In the genomic region with DNA sequence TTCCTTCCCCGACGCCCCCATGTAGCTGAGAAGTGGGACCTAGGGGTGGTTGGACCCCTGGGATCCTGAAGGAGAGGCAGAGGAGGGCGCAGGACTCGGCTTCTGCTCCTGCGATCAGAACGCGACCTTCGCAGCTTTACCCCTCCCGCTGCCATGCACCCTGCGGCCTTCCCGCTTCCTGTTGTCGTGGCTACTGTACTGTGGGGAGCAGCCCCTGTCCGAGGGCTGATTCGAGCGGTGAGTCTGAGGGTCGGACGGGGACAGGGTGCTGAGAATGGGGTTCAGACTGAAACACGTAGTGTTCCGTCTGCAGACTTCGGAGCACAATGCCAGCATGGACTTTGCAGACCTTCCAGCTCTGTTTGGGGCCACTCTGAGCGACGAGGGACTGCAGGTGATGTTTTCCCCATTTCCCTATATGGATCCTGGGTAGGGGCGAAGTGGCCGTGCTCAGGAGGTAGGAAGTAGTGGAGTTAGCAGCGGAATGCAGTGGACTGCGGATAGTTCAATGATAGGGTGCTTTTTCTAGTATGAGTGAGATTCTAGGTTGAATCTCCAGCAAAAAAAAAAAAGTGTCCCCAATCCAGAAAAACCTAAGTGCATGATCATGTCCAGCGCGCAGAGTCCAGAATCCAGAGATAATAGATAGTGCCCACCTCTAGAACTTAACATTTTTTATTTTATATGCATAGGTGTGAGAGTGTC, we compare ENCODE assay signal across 1 mouse cellular context.
TF ChIP-seq lines count a peak whose summit lies in the region.

No protein-coding gene starts in this region.

TF ChIP-seq in CH12.LX, 34 proteins besides CTCF, POLR2A, EP300 and RAD21 (continued from another document):
- no peak for TF ChIP-seq USF1 (IDR thresholded peaks at IDR 0.05; ENCODE audit: low read depth, low read length)
- TF ChIP-seq ZKSCAN1 (IDR thresholded peaks at IDR 0.05; ENCODE audit: borderline replicate concordance, low read depth, low read length), result no peak
- TF ChIP-seq USF2 (conservative IDR thresholded peaks at IDR 0.05; ENCODE audit: low read depth, low read length), result no peak
- TF ChIP-seq MAX (IDR thresholded peaks at IDR 0.05; ENCODE audit: low read length), result no peak
- no peak for TF ChIP-seq JUN (IDR thresholded peaks at IDR 0.05; ENCODE audit: insufficient read depth, low read depth, low read length)
- TF ChIP-seq CHD2 (IDR thresholded peaks at IDR 0.05; ENCODE audit: low read length), result no peak
- no peak; the same call in 1 of the 2 replicates for TF ChIP-seq CHD1 (IDR thresholded peaks at IDR 0.05; ENCODE audit: low read depth, low read length)
- TF ChIP-seq POLR2AphosphoS2 (IDR thresholded peaks at IDR 0.05; ENCODE audit: low read depth, low read length), result peak; percentile 56; the same call in 1 of the 2 replicates
- peak; percentile 67 for TF ChIP-seq ZMIZ1 (IDR thresholded peaks at IDR 0.05; ENCODE audit: low read depth, low read length)
- 0 out of 2 replicates have a peak, but pooled peaks have one; percentile 10 for TF ChIP-seq NELFE (IDR thresholded peaks at IDR 0.05; ENCODE audit: low read depth, low read length)
- TF ChIP-seq MXI1 (IDR thresholded peaks at IDR 0.05; ENCODE audit: low read depth, low read length), result peak; percentile 42; the same call in 1 of the 2 replicates
- no peak for TF ChIP-seq ETS1 (conservative IDR thresholded peaks at IDR 0.05; ENCODE audit: low read depth, low read length)
- TF ChIP-seq MAZ (IDR thresholded peaks at IDR 0.05; ENCODE audit: low read depth, low read length), result no peak; the same call in 1 of the 2 replicates
- TF ChIP-seq ZC3H11A (IDR thresholded peaks at IDR 0.05; ENCODE audit: low read depth, low read length), result no peak
- TF ChIP-seq TCF12 (IDR thresholded peaks at IDR 0.05; ENCODE audit: low read depth, low read length), result no peak
- TF ChIP-seq HCFC1 (IDR thresholded peaks at IDR 0.05; ENCODE audit: low read depth, low read length), result no peak
- no peak for TF ChIP-seq KAT2A (IDR thresholded peaks at IDR 0.05; ENCODE audit: insufficient replicate concordance, low read length)
- TF ChIP-seq NRF1 (IDR thresholded peaks at IDR 0.05; ENCODE audit: low read depth, low read length), result peak; percentile 24; the same call in 1 of the 2 replicates
- TF ChIP-seq PAX5 (IDR thresholded peaks at IDR 0.05; ENCODE audit: low read length), result no peak
- TF ChIP-seq IRF4 (IDR thresholded peaks at IDR 0.05; ENCODE audit: low read depth, low read length), result 0 out of 2 replicates have a peak, but pooled peaks have one; percentile 24
- TF ChIP-seq UBTF (IDR thresholded peaks at IDR 0.05; ENCODE audit: low read depth, low read length), result no peak
- no peak; the same call in 1 of the 2 replicates for TF ChIP-seq SIN3A (IDR thresholded peaks at IDR 0.05; ENCODE audit: low read length)
- no peak for TF ChIP-seq MYC (IDR thresholded peaks at IDR 0.05; ENCODE audit: low read depth, low read length)
- TF ChIP-seq TBP (conservative IDR thresholded peaks at IDR 0.05; ENCODE audit: low read depth, low read length), result no peak
